Comparison of ENCODE assay signal across 27 mouse cellular contexts in genomic region chr5:123709571-123709970, GRCm38 (mm10). TPM values are rescaled to one million over a fixed set of nuclear protein-coding genes. Genes with fewer than 3 reads are reported as not detected.
DNase-seq lines count a peak whose midpoint lies in the region; ATAC-seq and TF ChIP-seq lines count a peak whose summit lies in the region.
"Had no signal": no experiment of that assay in that cellular context is flagged by ENCODE, and none has a peak within 500 bp of the region (broad histone marks: within the 10 kb centered on the region; RNA-seq: fewer than 3 reads in every experiment).

No protein-coding gene starts in this region.

- H3K4me1 ChIP-seq in kidney, embryonic 15.5 days, result no peaks in the 10 kb centered on the region
- no peaks in the 10 kb centered on the region for H3K4me1 ChIP-seq in lung, postnatal 0 days (ENCODE audit: insufficient read depth, low read depth, low read length)
- no peaks in the 10 kb centered on the region for H3K4me1 ChIP-seq in stomach, embryonic 14.5 days (ENCODE audit: control insufficient read depth, insufficient read depth, low read length)
- H3K4me1 ChIP-seq: heart, embryonic 10.5 days; heart, embryonic 15.5 days; neural tube, embryonic 15.5 days had no signal

- WGBS in kidney, embryonic 15.5 days, result 67% methylated on average over 4 of the region's 4 CpGs
- WGBS in lung, postnatal 0 days, result 49% methylated on average over 4 of the region's 4 CpGs
- WGBS in stomach, embryonic 14.5 days, result 54% methylated on average over 4 of the region's 4 CpGs

- H3K4me2 ChIP-seq in kidney, embryonic 15.5 days, result no peak overlapping the region
- no peak overlapping the region for H3K4me2 ChIP-seq in lung, postnatal 0 days (replicated peaks; ENCODE audit: low read depth, low read length)
- H3K4me2 ChIP-seq in stomach, embryonic 14.5 days (replicated peaks; ENCODE audit: low read depth, low read length), result no peak overlapping the region
- H3K4me2 ChIP-seq: heart, embryonic 15.5 days; neural tube, embryonic 15.5 days had no signal

- no peak for TF ChIP-seq EP300 in lung, postnatal 0 days (IDR thresholded peaks at IDR 0.05)

- no peak overlapping the region for H3K4me3 ChIP-seq in kidney, embryonic 15.5 days (replicated peaks)
- H3K4me3 ChIP-seq in lung, postnatal 0 days (ENCODE audit: low read depth, low read length), result no peak overlapping the region
- no peak overlapping the region for H3K4me3 ChIP-seq in stomach, embryonic 14.5 days (ENCODE audit: low read depth, low read length)
- H3K4me3 ChIP-seq: erythroblast, embryonic 14.5 days; heart, embryonic 10.5 days; heart, embryonic 15.5 days; neural tube, embryonic 15.5 days had no signal

- DNase-seq in kidney, adult 8-10 months, result peak; percentile 28 to 34
- peak; percentile 41 for DNase-seq in lung, postnatal 0 days (ENCODE audit: low spot score)
- no peak for DNase-seq in lung, postnatal 4 days
- peak; percentile 26 to 64 for DNase-seq in kidney, postnatal 25 days
- DNase-seq in gastrocnemius, postnatal 4 days (ENCODE audit: low spot score in 2 of 2), result no peak
- DNase-seq in spleen, postnatal 36 days (ENCODE audit: low spot score in 2 of 2), result no peak
- DNase-seq: adrenal gland, adult 2 months; adrenal gland, postnatal 36 days; B cell, adult 2 months; cerebellum, adult 18-20 months; cerebellum, postnatal 14 days; layer of hippocampus, adult 9-11 months; liver; midbrain, embryonic 14.5 days; retina, postnatal 1 day; right cerebral cortex, postnatal 14 days; thymus, postnatal 4 days had no signal

- no peak overlapping the region for H3K27ac ChIP-seq in kidney, embryonic 15.5 days
- H3K27ac ChIP-seq in lung, postnatal 0 days (ENCODE audit: low read length), result no peak overlapping the region
- no peak overlapping the region for H3K27ac ChIP-seq in stomach, embryonic 14.5 days (ENCODE audit: low read length)
- H3K27ac ChIP-seq: heart, embryonic 10.5 days; heart, embryonic 15.5 days; macrophage; neural tube, embryonic 15.5 days had no signal

- ATAC-seq in kidney, embryonic 15.5 days (replicated peaks; ENCODE audit: low FRiP score), result no peak
- peak; percentile 19; the same call in 1 of the 2 replicates for ATAC-seq in lung, postnatal 0 days
- peak; percentile 23; the same call in 1 of the 2 replicates for ATAC-seq in stomach, embryonic 14.5 days (ENCODE audit: insufficient number of reproducible peaks, insufficient read depth, low FRiP score, low read depth)
- ATAC-seq: forebrain, embryonic 16.5 days; hindbrain, embryonic 16.5 days had no signal

- H3K36me3 ChIP-seq in kidney, embryonic 15.5 days, result peaks cover 97% of the 10 kb centered on the region
- peaks cover 42% of the 10 kb centered on the region for H3K36me3 ChIP-seq in lung, postnatal 0 days (ENCODE audit: insufficient read depth, low read length)
- H3K36me3 ChIP-seq in stomach, embryonic 14.5 days (ENCODE audit: control insufficient read depth, insufficient read depth, low read length), result peaks cover 85% of the 10 kb centered on the region

- no peaks in the 10 kb centered on the region for H3K27me3 ChIP-seq in kidney, embryonic 15.5 days
- H3K27me3 ChIP-seq in lung, postnatal 0 days (replicated peaks; ENCODE audit: insufficient read depth, low read length), result no peaks in the 10 kb centered on the region
- no peaks in the 10 kb centered on the region for H3K27me3 ChIP-seq in stomach, embryonic 14.5 days (ENCODE audit: control insufficient read depth, insufficient read depth, low read length)
- H3K27me3 ChIP-seq: heart, embryonic 15.5 days; neural tube, embryonic 15.5 days had no signal

- H3K9me3 ChIP-seq in kidney, embryonic 15.5 days (replicated peaks), result no peaks in the 10 kb centered on the region
- no peaks in the 10 kb centered on the region for H3K9me3 ChIP-seq in lung, postnatal 0 days (ENCODE audit: low read length)
- H3K9me3 ChIP-seq in stomach, embryonic 14.5 days (ENCODE audit: control insufficient read depth, low read depth, low read length), result no peaks in the 10 kb centered on the region
- H3K9me3 ChIP-seq: heart, embryonic 10.5 days; heart, embryonic 15.5 days; neural tube, embryonic 15.5 days had no signal

- TF ChIP-seq CTCF in lung, postnatal 0 days (IDR thresholded peaks at IDR 0.05), result no peak

- no peak overlapping the region for H3K9ac ChIP-seq in kidney, embryonic 15.5 days
- no peak overlapping the region for H3K9ac ChIP-seq in lung, postnatal 0 days (replicated peaks; ENCODE audit: low read depth)
- no peak overlapping the region for H3K9ac ChIP-seq in stomach, embryonic 14.5 days (replicated peaks; ENCODE audit: low read depth, low read length)
- H3K9ac ChIP-seq: heart, embryonic 15.5 days; neural tube, embryonic 15.5 days had no signal

RNA-seq across cellular contexts. Expression of gene Zcchc8, which starts 11.3 kb away (rescaled TPM):
- polyA plus RNA-seq in kidney, embryonic 15.5 days (2015; fragmentation: Nextera tagmentation; extraction: Ambion mirVana), result 82.7 and 83.5 TPM in 2 replicates
- polyA plus RNA-seq in lung, postnatal 0 days (2015; fragmentation: Nextera tagmentation; extraction: Ambion mirVana), result 31.6 and 37.7 TPM in 2 replicates
- polyA plus RNA-seq in stomach, embryonic 14.5 days (2014; fragmentation: Nextera tagmentation; extraction: Ambion mirVana), result 84.6 and 97.5 TPM in 2 replicates
- total RNA-seq in gastrocnemius, postnatal 4 days (2021), result 10 to 100 TPM; 42.8 to 50.7 TPM

RNA-seq across cellular contexts. Expression of gene Clip1, which starts 25.2 kb away (rescaled TPM):
- polyA plus RNA-seq in kidney, embryonic 15.5 days (2015; fragmentation: Nextera tagmentation; extraction: Ambion mirVana), result 34.0 and 34.1 TPM in 2 replicates
- polyA plus RNA-seq in lung, postnatal 0 days (2015; fragmentation: Nextera tagmentation; extraction: Ambion mirVana), result 38.0 and 43.7 TPM in 2 replicates
- 39.5 and 40.5 TPM in 2 replicates for polyA plus RNA-seq in stomach, embryonic 14.5 days (2014; fragmentation: Nextera tagmentation; extraction: Ambion mirVana)
- total RNA-seq in gastrocnemius, postnatal 4 days (2021), result 10 to 100 TPM; 79.5 to 94.5 TPM

RNA-seq across cellular contexts. Expression of gene Rsrc2, which starts 39.6 kb away (rescaled TPM):
- polyA plus RNA-seq in kidney, embryonic 15.5 days (2015; fragmentation: Nextera tagmentation; extraction: Ambion mirVana), result 122 and 124 TPM in 2 replicates
- 96.7 and 102 TPM in 2 replicates for polyA plus RNA-seq in lung, postnatal 0 days (2015; fragmentation: Nextera tagmentation; extraction: Ambion mirVana)
- 139 and 142 TPM in 2 replicates for polyA plus RNA-seq in stomach, embryonic 14.5 days (2014; fragmentation: Nextera tagmentation; extraction: Ambion mirVana)
- 10 to 100 TPM; 64.5 to 87.8 TPM for total RNA-seq in gastrocnemius, postnatal 4 days (2021)

RNA-seq across cellular contexts. Expression of gene Kntc1, which starts 39.9 kb away (rescaled TPM):
- polyA plus RNA-seq in kidney, embryonic 15.5 days (2015; fragmentation: Nextera tagmentation; extraction: Ambion mirVana), result 33.0 and 34.1 TPM in 2 replicates
- polyA plus RNA-seq in lung, postnatal 0 days (2015; fragmentation: Nextera tagmentation; extraction: Ambion mirVana), result 0.92 and 2.9 TPM in 2 replicates
- polyA plus RNA-seq in stomach, embryonic 14.5 days (2014; fragmentation: Nextera tagmentation; extraction: Ambion mirVana), result 33.9 and 35.7 TPM in 2 replicates
- total RNA-seq in gastrocnemius, postnatal 4 days (2021), result 10 to 100 TPM; 14.3 to 15.1 TPM
- total RNA-seq: monocyte, adult 5-6 weeks had no signal

Comparison
In these comparisons a context has a peak if more than half of its experiments do, and no peak if none do; other contexts are left out.
1. DNase-seq: peak in kidney, adult 8-10 months (2 of 2), lung, postnatal 0 days (single experiment) and kidney, postnatal 25 days (2 of 2); none in lung, postnatal 4 days (0 of 2), gastrocnemius, postnatal 4 days (0 of 2) and spleen, postnatal 36 days (0 of 2).